Mouse (Mus musculus): Measurements from ENCODE around the gene Alkbh3. TPM values are rescaled to one million over a fixed set of nuclear protein-coding genes. Genes with fewer than 3 reads are reported as not detected.

Alkbh3 gene
- polyA plus RNA-seq, 1 experiment from 2014 or later, result 64.5 TPM

DNA sequence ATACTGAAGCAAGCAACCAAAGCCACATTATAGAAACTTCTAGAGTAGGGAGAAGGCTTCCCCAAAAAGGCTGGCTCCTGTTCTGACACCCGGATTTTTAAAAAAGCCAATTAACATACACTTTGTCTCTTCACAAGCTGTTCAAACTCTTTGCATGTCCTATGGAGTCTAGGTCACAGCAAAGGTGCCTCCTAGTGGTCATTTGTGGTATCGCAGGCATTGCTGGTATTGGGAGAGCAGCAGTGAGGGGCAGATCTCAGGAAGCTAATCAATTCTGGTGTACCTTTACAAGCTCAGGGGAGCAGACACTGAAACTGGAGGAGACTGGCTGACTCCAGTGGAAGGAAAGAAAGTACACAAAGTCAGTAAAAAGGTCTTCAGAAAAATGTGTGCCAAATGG, 8.3 kb downstream of the Alkbh3 start:
- H3K36me3 ChIP-seq (ENCODE audit: control insufficient read depth, insufficient read depth, low read length), result peaks cover 84% of the 10 kb centered on the region

DNA sequence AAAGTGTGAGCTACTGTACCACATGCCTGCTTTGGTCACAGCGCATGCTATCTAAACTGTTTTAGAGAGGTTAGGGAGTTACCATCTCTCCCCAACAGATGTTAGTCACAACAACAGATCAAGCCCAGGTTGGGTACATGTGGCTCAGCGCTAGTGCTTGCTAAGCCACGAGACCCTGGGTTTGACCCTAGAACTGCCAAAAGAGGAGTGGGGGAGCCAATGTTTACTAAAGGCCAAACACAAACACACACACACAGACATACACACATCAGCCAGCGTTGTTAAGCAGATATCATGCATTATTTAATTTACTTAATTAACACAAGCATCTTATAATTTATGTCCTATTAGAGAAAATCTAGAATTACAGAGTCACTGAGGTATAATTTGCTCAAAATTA, 8.7 kb downstream of the Alkbh3 start:
- H3K4me2 ChIP-seq (replicated peaks; ENCODE audit: low read depth, low read length), result no peak overlapping the region
- H3K27ac ChIP-seq (ENCODE audit: low read depth, low read length), result no peak overlapping the region; the same call in 1 of the 2 replicates
- H3K9me3 ChIP-seq (ENCODE audit: control insufficient read depth, low read length), result no peaks in the 10 kb centered on the region
- no peak overlapping the region for H3K4me3 ChIP-seq (ENCODE audit: low read length)
- ATAC-seq (ENCODE audit: low FRiP score, low TSS enrichment), result no peak
- no peak overlapping the region for H3K9ac ChIP-seq (ENCODE audit: low read depth, low read length)
- 80% methylated on average over 4 of the region's 4 CpGs for WGBS
- no peaks in the 10 kb centered on the region for H3K4me1 ChIP-seq (ENCODE audit: control insufficient read depth, insufficient read depth, low read length)
- H3K36me3 ChIP-seq (ENCODE audit: control insufficient read depth, insufficient read depth, low read length), result peaks cover 79% of the 10 kb centered on the region
- no peaks in the 10 kb centered on the region for H3K27me3 ChIP-seq (ENCODE audit: control insufficient read depth, insufficient read depth, low read length)

More for the DNA sequence above, 8.3 kb downstream of the Alkbh3 start:
- Histone ChIP-seq H3K4me1 (ENCODE audit: control insufficient read depth, insufficient read depth, low read length) (no peaks in the 10 kb centered on the region), H3K9me3 (ENCODE audit: control insufficient read depth, low read length) (no peaks in the 10 kb centered on the region), H3K4me2 (replicated peaks; ENCODE audit: low read depth, low read length) (no peak overlapping the region), H3K27me3 (ENCODE audit: control insufficient read depth, insufficient read depth, low read length) (no peaks in the 10 kb centered on the region), H3K9ac (ENCODE audit: low read depth, low read length) (no peak overlapping the region), H3K27ac (ENCODE audit: low read depth, low read length) (no peak overlapping the region), H3K4me3 (ENCODE audit: low read length) (no peak overlapping the region)
- WGBS, result 7% methylated on average over 2 of the region's 2 CpGs
- ATAC-seq (ENCODE audit: low FRiP score, low TSS enrichment), result peak; percentile 71; the same call in 1 of the 2 replicates

DNA sequence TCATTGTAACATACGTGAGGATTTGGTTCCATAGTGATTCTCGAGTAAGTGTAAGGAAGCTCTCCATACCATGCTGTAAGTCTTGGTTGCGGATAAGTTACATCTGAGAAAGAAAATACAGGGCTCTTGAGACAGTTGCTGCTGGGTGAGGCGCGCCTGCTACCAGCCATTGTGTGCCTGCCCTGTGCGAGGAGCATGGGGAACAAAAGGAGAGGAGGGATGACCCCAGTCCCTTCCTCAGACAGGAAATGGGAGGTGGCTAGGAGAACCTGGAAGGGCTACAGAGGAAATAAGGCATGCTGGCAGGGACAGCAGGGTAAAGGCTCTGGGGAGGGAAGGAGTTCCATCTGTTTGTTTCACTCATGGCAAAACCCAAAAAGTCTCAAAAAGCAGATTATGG, 9.2 kb downstream of the Alkbh3 start:
- Histone ChIP-seq H3K9ac (ENCODE audit: low read depth, low read length) (no peak overlapping the region), H3K27me3 (ENCODE audit: control insufficient read depth, insufficient read depth, low read length) (no peaks in the 10 kb centered on the region), H3K27ac (ENCODE audit: low read depth, low read length) (no peak overlapping the region; the same call in 1 of the 2 replicates), H3K9me3 (ENCODE audit: control insufficient read depth, low read length) (no peaks in the 10 kb centered on the region), H3K4me1 (ENCODE audit: control insufficient read depth, insufficient read depth, low read length) (no peaks in the 10 kb centered on the region), H3K4me2 (replicated peaks; ENCODE audit: low read depth, low read length) (no peak overlapping the region), H3K36me3 (ENCODE audit: control insufficient read depth, insufficient read depth, low read length) (peaks cover 75% of the 10 kb centered on the region), H3K4me3 (ENCODE audit: low read length) (no peak overlapping the region)
- 87% methylated on average over 6 of the region's 6 CpGs for WGBS
- ATAC-seq (ENCODE audit: low FRiP score, low TSS enrichment), result no peak

GRCm38 (mm10) chr2:93996254-93996653, 14.4 kb downstream of the Alkbh3 start, which contains the start of gene Gm27027:
Gm27027 (minus strand) TSS chr2:93996354.
- Histone ChIP-seq H3K36me3 (ENCODE audit: control insufficient read depth, insufficient read depth, low read length) (peaks cover 80% of the 10 kb centered on the region), H3K9me3 (ENCODE audit: control insufficient read depth, low read length) (no peaks in the 10 kb centered on the region), H3K9ac (ENCODE audit: low read depth, low read length) (no peak within 1 kb of the TSS), H3K4me1 (ENCODE audit: control insufficient read depth, insufficient read depth, low read length) (no peaks in the 10 kb centered on the region; the same call in 1 of the 2 replicates), H3K27me3 (ENCODE audit: control insufficient read depth, insufficient read depth, low read length) (no peaks in the 10 kb centered on the region), H3K4me3 (ENCODE audit: low read length) (no peak within 1 kb of the TSS), H3K4me2 (replicated peaks; ENCODE audit: low read depth, low read length) (no peak within 1 kb of the TSS), H3K27ac (ENCODE audit: low read depth, low read length) (no peak within 1 kb of the TSS)
- whole genome bisulfite sequencing, result 91% methylated on average over 6 of the region's 6 CpGs
- no peak for ATAC-seq (ENCODE audit: low FRiP score, low TSS enrichment)

DNA sequence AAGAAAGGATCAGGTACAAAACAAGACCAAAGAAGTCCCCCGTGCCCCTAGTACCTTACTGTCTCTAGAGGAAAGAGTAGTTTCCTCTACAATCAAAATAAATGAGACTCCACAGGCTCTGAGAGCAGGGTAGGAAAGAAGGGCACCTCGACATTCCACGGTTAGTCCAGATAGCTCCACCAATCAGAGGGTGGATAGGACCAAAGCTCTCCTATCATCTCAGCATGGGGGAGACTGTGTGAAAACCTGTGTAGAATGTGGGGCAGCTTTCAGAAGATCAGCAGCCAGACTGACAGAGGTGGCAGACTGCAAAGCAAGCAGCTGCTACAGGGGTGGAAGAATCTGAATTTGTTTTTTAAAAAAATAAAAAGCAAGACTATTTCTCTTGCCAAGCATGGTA, 17.8 kb downstream of the Alkbh3 start:
- Histone ChIP-seq H3K4me2 (replicated peaks; ENCODE audit: low read depth, low read length) (no peak overlapping the region), H3K27me3 (ENCODE audit: control insufficient read depth, insufficient read depth, low read length) (no peaks in the 10 kb centered on the region), H3K36me3 (ENCODE audit: control insufficient read depth, insufficient read depth, low read length) (peaks cover 66% of the 10 kb centered on the region), H3K9me3 (ENCODE audit: control insufficient read depth, low read length) (no peaks in the 10 kb centered on the region), H3K9ac (ENCODE audit: low read depth, low read length) (no peak overlapping the region), H3K27ac (ENCODE audit: low read depth, low read length) (no peak overlapping the region), H3K4me3 (ENCODE audit: low read length) (no peak overlapping the region), H3K4me1 (ENCODE audit: control insufficient read depth, insufficient read depth, low read length) (no peaks in the 10 kb centered on the region; the same call in 1 of the 2 replicates)
- 59% methylated on average over 3 of the region's 3 CpGs for WGBS
- no peak for ATAC-seq (ENCODE audit: low FRiP score, low TSS enrichment)

GRCm38 (mm10) chr2:93992259-93992658, 18.3 kb downstream of the Alkbh3 start:
- no peak overlapping the region for H3K4me2 ChIP-seq (replicated peaks; ENCODE audit: low read depth, low read length)
- no peaks in the 10 kb centered on the region; the same call in 1 of the 2 replicates for H3K4me1 ChIP-seq (ENCODE audit: control insufficient read depth, insufficient read depth, low read length)
- H3K4me3 ChIP-seq (ENCODE audit: low read length), result no peak overlapping the region
- no peaks in the 10 kb centered on the region for H3K9me3 ChIP-seq (ENCODE audit: control insufficient read depth, low read length)
- no peak for ATAC-seq (ENCODE audit: low FRiP score, low TSS enrichment)
- H3K27ac ChIP-seq (ENCODE audit: low read depth, low read length), result no peak overlapping the region
- WGBS, result 56% methylated on average over 5 of the region's 5 CpGs
- H3K9ac ChIP-seq (ENCODE audit: low read depth, low read length), result no peak overlapping the region
- H3K36me3 ChIP-seq (ENCODE audit: control insufficient read depth, insufficient read depth, low read length), result peaks cover 67% of the 10 kb centered on the region
- H3K27me3 ChIP-seq (ENCODE audit: control insufficient read depth, insufficient read depth, low read length), result no peaks in the 10 kb centered on the region

DNA sequence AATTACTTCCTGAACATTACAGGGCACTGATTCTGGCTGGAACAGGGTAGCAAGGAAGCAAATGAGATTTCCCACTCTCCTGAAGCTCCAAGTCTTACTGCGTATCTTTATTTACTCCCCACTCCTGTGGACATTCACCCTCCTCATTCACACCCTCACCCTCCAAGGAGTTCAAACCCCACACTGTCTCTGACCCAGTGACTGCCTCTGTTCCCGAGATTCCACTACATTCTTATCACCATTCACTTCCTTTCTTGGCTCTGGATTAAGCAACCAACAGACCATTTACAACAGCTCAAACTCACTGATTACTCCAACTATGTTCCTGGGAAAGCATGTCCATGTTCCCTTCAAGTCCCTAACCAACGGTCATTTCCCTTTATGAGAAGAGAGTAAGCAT, 19.3 kb downstream of the Alkbh3 start:
- WGBS, result 80% methylated on average over 3 of the region's 3 CpGs
- H3K9me3 ChIP-seq (ENCODE audit: control insufficient read depth, low read length), result no peaks in the 10 kb centered on the region
- no peak for ATAC-seq (ENCODE audit: low FRiP score, low TSS enrichment)
- H3K9ac ChIP-seq (ENCODE audit: low read depth, low read length), result no peak overlapping the region
- H3K4me3 ChIP-seq (ENCODE audit: low read length), result no peak overlapping the region
- no peaks in the 10 kb centered on the region; the same call in 1 of the 2 replicates for H3K4me1 ChIP-seq (ENCODE audit: control insufficient read depth, insufficient read depth, low read length)
- no peak overlapping the region for H3K4me2 ChIP-seq (replicated peaks; ENCODE audit: low read depth, low read length)
- peaks cover 70% of the 10 kb centered on the region for H3K36me3 ChIP-seq (ENCODE audit: control insufficient read depth, insufficient read depth, low read length)
- no peaks in the 10 kb centered on the region for H3K27me3 ChIP-seq (ENCODE audit: control insufficient read depth, insufficient read depth, low read length)
- no peak overlapping the region for H3K27ac ChIP-seq (ENCODE audit: low read depth, low read length)

DNA sequence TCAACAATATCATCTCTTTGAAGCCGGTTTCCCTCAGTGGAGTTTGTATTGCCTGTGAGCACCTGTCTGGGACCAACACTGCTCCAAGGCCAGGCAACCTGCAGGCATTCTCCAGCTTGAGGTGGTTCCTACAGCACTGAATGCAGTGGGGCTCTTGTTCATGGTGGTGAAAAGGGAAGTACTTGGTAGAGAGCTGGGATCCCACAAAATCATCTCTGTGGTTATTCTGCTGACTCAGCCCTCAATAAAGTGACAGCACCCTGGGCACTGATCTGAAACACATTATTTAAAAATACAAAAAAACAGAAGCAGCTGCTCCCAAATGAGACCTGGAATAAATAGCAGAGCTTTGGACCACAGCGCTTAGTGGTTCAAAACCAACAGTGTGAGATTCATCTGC, 22.2 kb downstream of the Alkbh3 start:
- no peaks in the 10 kb centered on the region for H3K9me3 ChIP-seq (ENCODE audit: control insufficient read depth, low read length)
- H3K27me3 ChIP-seq (ENCODE audit: control insufficient read depth, insufficient read depth, low read length), result no peaks in the 10 kb centered on the region
- H3K4me3 ChIP-seq (ENCODE audit: low read length), result no peak overlapping the region
- 99% methylated on average over 2 of the region's 2 CpGs for WGBS
- H3K4me1 ChIP-seq (ENCODE audit: control insufficient read depth, insufficient read depth, low read length), result peaks cover 5% of the 10 kb centered on the region; the same call in 1 of the 2 replicates
- H3K27ac ChIP-seq (ENCODE audit: low read depth, low read length), result no peak overlapping the region
- H3K9ac ChIP-seq (ENCODE audit: low read depth, low read length), result no peak overlapping the region
- H3K4me2 ChIP-seq (replicated peaks; ENCODE audit: low read depth, low read length), result no peak overlapping the region
- H3K36me3 ChIP-seq (ENCODE audit: control insufficient read depth, insufficient read depth, low read length), result peaks cover 46% of the 10 kb centered on the region
- no peak for ATAC-seq (ENCODE audit: low FRiP score, low TSS enrichment)

DNA sequence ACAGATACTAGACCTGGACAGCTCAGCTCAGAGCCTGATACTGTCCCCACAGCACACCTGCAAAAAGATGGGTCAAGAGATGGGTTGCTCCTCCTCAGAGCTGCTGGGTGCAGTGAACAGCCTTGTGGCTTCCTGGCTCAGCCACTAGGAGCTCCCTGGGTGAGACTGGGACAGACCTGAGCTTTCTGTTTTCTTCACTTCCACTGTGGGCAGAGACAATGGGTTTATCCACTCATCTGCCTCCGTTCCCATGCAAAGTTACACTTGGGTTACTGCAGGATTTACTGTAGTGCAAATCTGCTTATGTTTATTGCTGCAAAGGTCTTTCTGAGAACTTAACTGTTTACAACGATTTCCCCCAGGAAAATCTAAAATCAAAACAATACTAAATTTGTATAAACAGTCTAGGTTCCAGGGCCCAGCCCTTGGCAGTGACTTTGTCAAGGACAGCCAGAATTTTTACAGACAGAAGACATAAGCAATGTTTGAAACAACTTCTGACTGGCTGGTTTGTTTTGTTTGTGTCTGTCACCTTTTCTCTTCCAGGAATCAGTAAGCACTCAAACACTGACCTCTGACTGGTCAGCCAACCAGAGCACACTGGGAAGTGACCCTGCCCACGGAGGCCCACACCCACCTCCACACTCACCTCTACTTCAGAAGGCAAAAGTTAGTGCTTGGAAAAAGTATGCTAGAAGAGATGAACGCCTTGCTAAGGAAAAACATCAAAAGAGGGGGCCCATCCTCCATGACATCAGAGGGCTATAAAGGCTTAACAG, 28.0 kb downstream of the Alkbh3 start:
- no peak overlapping the region for H3K9ac ChIP-seq (ENCODE audit: low read depth, low read length)
- no peak overlapping the region for H3K4me3 ChIP-seq (ENCODE audit: low read length)
- H3K9me3 ChIP-seq (ENCODE audit: control insufficient read depth, low read length), result no peaks in the 10 kb centered on the region
- no peak overlapping the region for H3K27ac ChIP-seq (ENCODE audit: low read depth, low read length)
- ATAC-seq (ENCODE audit: low FRiP score, low TSS enrichment), result no peak
- no peak overlapping the region for H3K4me2 ChIP-seq (replicated peaks; ENCODE audit: low read depth, low read length)
- WGBS, result 69% methylated on average over 4 of the region's 4 CpGs
- no peaks in the 10 kb centered on the region for H3K27me3 ChIP-seq (ENCODE audit: control insufficient read depth, insufficient read depth, low read length)
- H3K4me1 ChIP-seq (ENCODE audit: control insufficient read depth, insufficient read depth, low read length), result peaks cover 5% of the 10 kb centered on the region; the same call in 1 of the 2 replicates
- peaks cover 37% of the 10 kb centered on the region for H3K36me3 ChIP-seq (ENCODE audit: control insufficient read depth, insufficient read depth, low read length)

All from kidney, embryonic 14.5 days (tissue).